Mouse (Mus musculus) ES-E14 (cell line): ENCODE measurements around the gene Atp5c1. TPM values are rescaled to one million over a fixed set of nuclear protein-coding genes. Genes with fewer than 3 reads are reported as not detected.
A peak's percentile ranks its signal among the peaks of the same experiment; 100 is the strongest.

ENCODE experiments used
- DNase-seq: peaks from one replicate; pipeline ENCODE4 v3.0.0-alpha.2; 2013; ENCODE audit warnings: low read depth, low spot score
- H3K27ac ChIP-seq: 2 replicates; pipeline ENCODE4 v1.5.1; 2012; ENCODE audit warnings: low read depth, mild to moderate bottlenecking, low read length, moderate library complexity, mixed read lengths; ENCODE audit not compliant: poor library complexity, insufficient read depth, severe bottlenecking
- H3K36me3 ChIP-seq: 2 replicates; pipeline ENCODE4 v1.6.1; 2012; ENCODE audit warnings: mild to moderate bottlenecking, low read length, moderate library complexity, mixed read lengths; ENCODE audit not compliant: control insufficient read depth, poor library complexity, insufficient read depth, severe bottlenecking
- H3K4me1 ChIP-seq, 2 experiments: fragments of 150-350 bp in 1 of 2; sonication (generic) in 1 of 2; 2 replicates each; pipeline ENCODE4 v1.6.1; 2012; ENCODE audit warnings: low read length in 2 of 2, mild to moderate bottlenecking in 1 of 2, mixed read lengths in 1 of 2; ENCODE audit not compliant: control insufficient read depth in 2 of 2, insufficient read depth in 2 of 2, poor library complexity in 1 of 2
- H3K4me3 ChIP-seq, 2 experiments: fragments of 150-350 bp in 1 of 2; sonication (generic) in 1 of 2; 2 replicates each; pipeline ENCODE4 v1.5.1; 2012; ENCODE audit warnings: low read length in 2 of 2, low read depth in 1 of 2, mild to moderate bottlenecking in 1 of 2, mixed read lengths in 1 of 2; ENCODE audit not compliant: insufficient read depth in 1 of 2, poor library complexity in 1 of 2, severe bottlenecking in 1 of 2
- H3K9ac ChIP-seq: 2 replicates; pipeline ENCODE4 v1.6.1; 2012; ENCODE audit warnings: low read depth, mild to moderate bottlenecking, low read length, mixed read lengths; ENCODE audit not compliant: poor library complexity, insufficient read depth, severe bottlenecking
- H3K9me3 ChIP-seq: fragments of 150-350 bp; sonication (generic); 2 replicates; pipeline ENCODE4 v1.6.1; 2012; ENCODE audit warnings: low read depth, mild to moderate bottlenecking, low read length; ENCODE audit not compliant: control insufficient read depth, insufficient read depth
- CHD2 ChIP-seq: IDR thresholded peaks from 2 replicates; pipeline ENCODE4 v1.6.1; 2014; ENCODE audit warnings: mild to moderate bottlenecking, low read depth, low read length, inconsistent platforms
- HCFC1 ChIP-seq: IDR thresholded peaks from 2 replicates; pipeline ENCODE4 v1.6.1; 2012; ENCODE audit warnings: low read length, inconsistent platforms, borderline replicate concordance; ENCODE audit not compliant: insufficient read depth
- MAFK ChIP-seq: IDR thresholded peaks from 2 replicates; pipeline ENCODE4 v1.6.1; 2014; ENCODE audit warnings: mild to moderate bottlenecking, low read depth, low read length, inconsistent platforms; ENCODE audit not compliant: insufficient read depth
- ZC3H11A ChIP-seq: IDR thresholded peaks from 2 replicates; pipeline ENCODE4 v1.6.1; 2012; ENCODE audit warnings: low read depth, mild to moderate bottlenecking, inconsistent platforms, low read length, borderline replicate concordance
- ZNF384 ChIP-seq: IDR thresholded peaks from 2 replicates; pipeline ENCODE4 v1.6.1; 2012; ENCODE audit warnings: low read depth, low read length, inconsistent platforms
- in situ Hi-C, 2 experiments: fragments of 600-800 bp; cut with MboI; formaldehyde crosslinking; loops; one replicate each; pipeline ENCODE4 v1.15.1; 2025; ENCODE audit warnings: low sequenced_read_pairs in 2 of 2, inconsistent platforms in 1 of 2; ENCODE audit not compliant: unreplicated experiment in 2 of 2
- total RNA-seq: library from RNA; depleted of rRNA; stranded (reverse); fragments of 300-350 nt; gene quantifications from 2 replicates; pipeline ENCODE4 v1.2.3, GENCODE M21; 2012

The Atp5c1 gene
- total RNA-seq, 1 experiment, result 386 TPM

DNA sequence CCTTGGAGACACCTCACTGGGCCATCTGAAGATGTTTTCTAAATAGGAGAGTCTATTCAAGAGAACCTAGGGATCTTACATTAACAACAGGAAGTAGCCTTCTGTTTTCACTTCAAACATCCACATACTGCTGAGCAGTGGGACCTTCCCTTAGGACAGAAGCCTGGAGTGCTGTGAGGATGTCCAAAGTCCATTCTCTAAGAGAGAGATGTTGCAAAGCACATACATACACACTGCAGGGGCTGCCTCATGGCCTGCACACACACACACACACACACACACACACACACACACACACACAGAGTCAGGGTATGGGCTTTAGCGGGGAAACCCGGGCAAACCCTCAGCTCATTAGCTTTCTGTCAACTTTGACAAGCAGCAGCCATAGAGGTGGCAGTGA lies 20.2 kb upstream of the Atp5c1 start:
- no peak for DNase-seq
- H3K27ac ChIP-seq, result no peak overlapping the region
- no peaks in the 10 kb centered on the region for H3K36me3 ChIP-seq
- no peak overlapping the region for H3K4me3 ChIP-seq
- H3K9me3 ChIP-seq, result no peaks in the 10 kb centered on the region
- H3K4me1 ChIP-seq, result 0 out of 4 replicates have a peak, but pooled peaks cover 0 to 2% of the 10 kb centered on the region in 2 experiments
- in situ Hi-C loops, result loop anchor here (5.0 to 10.0 kb wide), 2 partner anchors 192 to 194 kb away; no protein-coding TSS in a partner anchor
- TF ChIP-seq ZNF384, result no peak
- no peak for TF ChIP-seq ZC3H11A
- TF ChIP-seq MAFK, result no peak
- no peak for TF ChIP-seq CHD2
- TF ChIP-seq HCFC1, result no peak
- H3K9ac ChIP-seq, result no peak overlapping the region

DNA sequence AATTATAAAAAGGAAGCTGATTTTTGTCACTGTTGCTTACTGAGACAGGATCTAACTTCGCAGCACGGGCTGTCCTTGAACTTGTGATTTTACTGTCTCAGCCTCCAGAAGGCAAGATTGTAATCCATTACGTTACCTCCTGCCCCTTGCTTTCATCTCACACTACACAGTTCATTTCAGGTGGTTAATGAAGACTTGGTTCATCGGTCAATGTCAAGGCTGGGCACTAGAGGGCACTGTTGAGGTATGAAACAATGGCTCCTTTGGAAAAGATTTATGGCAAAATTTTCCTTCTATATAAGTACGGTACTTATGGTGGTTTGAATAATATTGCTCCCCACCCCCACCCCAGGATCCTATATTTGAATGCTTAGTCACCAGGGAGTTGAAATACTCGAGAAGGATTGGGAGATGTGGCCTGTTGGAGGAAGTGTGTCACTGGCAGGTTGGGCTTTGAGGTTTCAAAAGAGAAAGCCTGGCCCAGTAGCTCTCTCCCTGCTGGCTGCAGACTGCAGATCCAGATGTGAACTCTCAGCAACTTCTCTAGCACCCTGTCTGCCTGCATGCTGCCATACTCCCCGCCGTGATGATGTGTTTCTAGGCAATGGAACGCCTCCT lies 18.4 kb upstream of the Atp5c1 start:
- in situ Hi-C loops, result no loop called here
- DNase-seq, result peak; percentile 37
- Histone ChIP-seq H3K4me3 (no peak overlapping the region), H3K36me3 (no peaks in the 10 kb centered on the region), H3K4me1 (no peaks in the 10 kb centered on the region), H3K9me3 (no peaks in the 10 kb centered on the region), H3K27ac (no peak overlapping the region; the same call in 1 of the 2 replicates), H3K9ac (no peak overlapping the region)
- TF ChIP-seq HCFC1 (no peak), ZNF384 (no peak), CHD2 (no peak), ZC3H11A (0 out of 2 replicates have a peak, but pooled peaks have one; percentile 35), MAFK (no peak)

DNA sequence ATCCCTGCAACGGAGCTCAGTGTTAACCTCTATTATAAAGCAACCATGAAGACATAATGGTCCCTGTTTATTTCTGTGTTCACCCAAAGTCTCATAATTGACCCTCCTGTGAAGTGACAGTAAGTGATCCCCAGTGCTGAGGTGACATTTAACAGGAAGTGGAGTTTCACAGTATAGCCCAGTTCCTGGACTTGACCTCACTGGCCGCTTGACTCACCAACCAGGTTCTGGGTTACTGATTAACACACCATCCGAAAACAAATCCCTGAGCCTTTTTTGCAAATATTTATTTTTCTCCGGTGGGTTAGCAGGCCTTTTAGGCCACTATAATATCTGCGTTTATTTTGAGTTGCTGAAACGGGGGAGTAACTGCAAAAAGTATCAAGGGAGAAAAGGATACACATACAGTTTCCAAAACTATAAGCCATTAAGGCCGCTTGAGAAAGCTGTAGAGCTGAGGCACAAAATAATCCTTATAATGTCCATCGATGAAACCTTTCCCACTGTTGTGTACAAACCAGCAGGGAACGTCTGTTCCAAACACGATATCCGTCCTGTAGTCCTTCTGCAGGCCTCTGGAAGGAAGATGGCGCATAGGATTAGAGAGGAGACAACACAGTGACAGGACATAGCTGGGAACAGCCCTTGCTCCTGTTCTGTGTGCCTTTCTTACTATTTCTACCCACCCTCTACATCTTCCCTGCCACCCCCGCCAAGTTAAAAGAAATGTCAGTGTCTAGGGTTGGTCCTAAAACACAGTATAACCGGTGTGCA lies 14.2 kb upstream of the Atp5c1 start:
- Histone ChIP-seq H3K36me3 (peaks cover 13% of the 10 kb centered on the region), H3K4me3 (no peak overlapping the region), H3K4me1 (no peaks in the 10 kb centered on the region; a peak in 1 of 4 replicates), H3K9me3 (no peaks in the 10 kb centered on the region), H3K9ac (no peak overlapping the region), H3K27ac (no peak overlapping the region)
- DNase-seq, result no peak
- TF ChIP-seq HCFC1, result no peak
- TF ChIP-seq CHD2, result no peak
- no peak for TF ChIP-seq MAFK
- in situ Hi-C loops, result no loop called here

- in situ Hi-C loops, result no loop called here
- Histone ChIP-seq H3K9me3 (no peaks in the 10 kb centered on the region), H3K9ac (no peak overlapping the region), H3K36me3 (peaks cover 18% of the 10 kb centered on the region), H3K27ac (no peak overlapping the region), H3K4me1 (peaks cover 0 to 3% of the 10 kb centered on the region in 2 experiments; a peak in 1 of 4 replicates), H3K4me3 (no peak overlapping the region)
- TF ChIP-seq ZNF384, result no peak
- no peak for TF ChIP-seq HCFC1
- TF ChIP-seq CHD2, result no peak
- no peak for TF ChIP-seq MAFK
- no peak for TF ChIP-seq ZC3H11A
- no peak for DNase-seq
Observed at GRCm38 (mm10) chr2:10087256-10087850, 7.0 kb upstream of the Atp5c1 start.
